Mouse (Mus musculus) stomach, postnatal 0 days (tissue): ENCODE measurements around the gene Abcc8. TPM values are rescaled to one million over a fixed set of nuclear protein-coding genes. Genes with fewer than 3 reads are reported as not detected.

Experiments used
- ATAC-seq: fragments of 200-750 bp; cut with Nextera tagmentation; 2 replicates; pipeline ENCODE4 v1.8.0; 2017; ENCODE audit not compliant: low FRiP score, low TSS enrichment
- DNase-seq: peaks from one replicate; pipeline ENCODE4 v3.0.0-alpha.2; 2016; ENCODE audit warnings: low spot score
- H3K27ac ChIP-seq: fragments of 300-500 bp; sonication (generic); replicated peaks from 2 replicates; pipeline ENCODE4 v1.5.1; 2014; ENCODE audit warnings: mild to moderate bottlenecking, control low read depth
- H3K27me3 ChIP-seq: fragments of 300-500 bp; sonication (generic); 2 replicates; pipeline ENCODE4 v1.6.1; 2014; ENCODE audit warnings: low read length; ENCODE audit not compliant: control insufficient read depth, insufficient read depth
- H3K36me3 ChIP-seq: fragments of 300-500 bp; sonication (generic); 2 replicates; pipeline ENCODE4 v1.6.1; 2014; ENCODE audit warnings: low read length, mixed read lengths; ENCODE audit not compliant: control insufficient read depth, insufficient read depth
- H3K4me1 ChIP-seq: fragments of 300-500 bp; sonication (generic); replicated peaks from 2 replicates; pipeline ENCODE4 v1.6.1; 2014; ENCODE audit warnings: antibody characterized with exemption; ENCODE audit not compliant: control insufficient read depth, insufficient read depth
- H3K4me2 ChIP-seq: fragments of 300-500 bp; sonication (generic); replicated peaks from 2 replicates; pipeline ENCODE4 v1.6.1; 2014; ENCODE audit warnings: low read depth, mild to moderate bottlenecking, control low read depth, moderate library complexity
- H3K4me3 ChIP-seq: fragments of 300-500 bp; sonication (generic); 2 replicates; pipeline ENCODE4 v1.5.1; 2014; ENCODE audit warnings: low read depth, low read length, control low read depth
- H3K9ac ChIP-seq: fragments of 300-500 bp; sonication (generic); 2 replicates; pipeline ENCODE4 v1.6.1; 2014; ENCODE audit warnings: mild to moderate bottlenecking, low read length, control low read depth, mixed read lengths
- H3K9me3 ChIP-seq: fragments of 300-500 bp; sonication (generic); 2 replicates; pipeline ENCODE4 v1.6.1; 2016; ENCODE audit warnings: low read length; ENCODE audit not compliant: control insufficient read depth
- CTCF ChIP-seq: IDR thresholded peaks from 2 replicates; pipeline ENCODE4 v1.5.1; 2016; ENCODE audit warnings: antibody characterized with exemption, low read depth, mild to moderate bottlenecking, moderate library complexity
- EP300 ChIP-seq: optimal IDR thresholded peaks from 2 replicates; pipeline ENCODE3; 2016; ENCODE audit warnings: antibody characterized with exemption
- WGBS: fragments of 180-500 bp; shearing (Covaris S2); extraction: QIAGEN DNeasy Blood & Tissue Kit; methylation state at CpG from one replicate; pipeline ENCODE4 v1.1.7; 2014; 5-methylcytosine and 5-hydroxymethylcytosine counted together
- polyA plus RNA-seq: library from polyadenylated mRNA; unstranded; fragments of >200 nt; fragmentation: Nextera tagmentation; extraction: Ambion mirVana; gene quantifications from 2 replicates; pipeline ENCODE4 v1.2.1, GENCODE M21; 2015

Gene Abcc8
- polyA plus RNA-seq, 1 experiment from 2014 or later, result 3.6 TPM

DNA sequence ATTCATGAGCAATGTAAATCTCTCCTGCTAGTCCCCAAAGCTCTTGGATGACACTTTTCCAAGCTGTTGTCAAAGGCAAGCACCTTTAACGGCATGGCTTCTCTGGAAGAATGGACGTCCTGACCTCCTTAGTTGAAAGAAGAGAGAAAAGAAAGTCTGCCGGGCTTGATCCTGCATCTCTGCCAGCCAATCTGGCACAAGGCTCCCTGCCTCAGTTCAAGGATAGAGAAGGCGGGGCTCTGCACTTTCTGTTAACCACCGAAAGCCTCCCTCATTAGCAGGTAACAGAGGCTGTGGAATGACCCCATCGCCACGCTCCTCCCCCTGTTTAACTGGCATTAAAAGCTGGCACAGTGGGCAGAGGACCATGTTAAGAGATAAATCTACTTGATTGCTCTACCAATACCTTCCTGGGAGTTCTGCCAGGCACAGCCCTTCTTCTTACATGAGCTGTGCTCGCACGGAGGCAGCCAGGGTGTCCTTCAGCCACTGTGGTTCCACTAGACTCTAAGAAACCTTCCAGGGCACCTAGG lies 26.9 kb downstream of the Abcc8 start:
- Histone ChIP-seq H3K4me2 (no peak overlapping the region), H3K27ac (no peak overlapping the region), H3K27me3 (no peaks in the 10 kb centered on the region), H3K9ac (no peak overlapping the region), H3K9me3 (no peaks in the 10 kb centered on the region), H3K36me3 (no peaks in the 10 kb centered on the region), H3K4me1 (no peaks in the 10 kb centered on the region), H3K4me3 (no peak overlapping the region)
- 64% methylated on average over 9 of the region's 9 CpGs for WGBS
- DNase-seq (no peak), ATAC-seq (no peak)
- TF ChIP-seq CTCF (no peak), EP300 (no peak)

DNA sequence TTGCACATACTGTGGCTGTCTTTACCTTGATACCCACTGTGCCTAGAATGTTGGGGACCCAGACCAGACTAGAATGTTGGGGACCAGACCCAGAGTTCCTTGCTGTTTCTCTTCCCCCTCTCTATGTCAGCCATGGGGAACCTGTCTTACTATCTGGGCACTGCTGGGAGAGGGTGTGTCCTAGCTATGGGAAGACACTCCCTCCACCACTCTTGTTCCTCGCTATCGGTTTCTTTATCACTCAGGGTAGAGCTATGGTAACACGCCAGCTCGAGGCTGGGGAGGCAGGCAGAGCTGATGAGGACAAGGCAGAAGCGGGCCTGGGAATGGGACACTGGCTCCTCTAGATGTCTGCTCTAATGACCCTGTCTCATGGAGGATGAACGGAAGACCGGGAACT lies 32.4 kb downstream of the Abcc8 start:
- no peaks in the 10 kb centered on the region for H3K4me1 ChIP-seq
- TF ChIP-seq EP300 (no peak), CTCF (no peak)
- no peaks in the 10 kb centered on the region for H3K9me3 ChIP-seq
- H3K4me3 ChIP-seq, result no peak overlapping the region
- H3K27me3 ChIP-seq, result no peaks in the 10 kb centered on the region
- H3K9ac ChIP-seq, result no peak overlapping the region
- H3K27ac ChIP-seq, result no peak overlapping the region
- 63% methylated on average over 7 of the region's 7 CpGs for WGBS
- ATAC-seq (peak; percentile 68; the same call in 1 of the 2 replicates), DNase-seq (peak; percentile 44)
- no peak overlapping the region for H3K4me2 ChIP-seq
- no peaks in the 10 kb centered on the region for H3K36me3 ChIP-seq

DNA sequence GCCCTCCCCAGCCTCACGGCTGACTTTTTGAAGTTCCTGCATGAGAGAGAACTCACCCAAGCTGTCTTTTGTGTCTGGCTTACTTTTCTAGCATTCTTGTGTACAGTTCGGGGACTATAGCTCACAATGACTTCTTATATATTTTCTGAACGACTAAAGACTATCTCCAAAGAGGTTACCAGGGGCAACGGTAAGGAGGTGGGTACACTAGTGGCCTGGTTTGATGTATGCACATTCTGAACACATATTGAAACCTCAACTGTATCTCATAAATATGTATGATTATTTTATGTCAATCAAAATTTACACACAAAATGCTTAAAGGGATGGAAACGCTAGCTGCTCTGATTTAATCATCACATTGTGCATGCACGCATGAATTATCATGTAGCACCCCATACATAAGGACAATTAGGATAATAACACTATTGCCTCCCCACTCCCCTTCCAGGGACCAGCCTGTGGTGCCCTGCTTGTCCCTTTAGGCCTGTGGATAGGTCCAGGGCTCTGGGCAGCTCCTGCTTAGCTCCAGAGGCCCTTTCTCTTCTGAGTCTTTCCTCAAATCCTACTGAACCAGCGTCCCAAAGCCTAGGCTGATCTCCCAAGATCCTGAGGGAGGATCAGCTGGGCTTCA lies 33.0 kb downstream of the Abcc8 start:
- Histone ChIP-seq H3K9ac (no peak overlapping the region), H3K4me3 (no peak overlapping the region), H3K36me3 (no peaks in the 10 kb centered on the region), H3K27me3 (no peaks in the 10 kb centered on the region), H3K27ac (no peak overlapping the region), H3K4me1 (no peaks in the 10 kb centered on the region), H3K9me3 (no peaks in the 10 kb centered on the region), H3K4me2 (no peak overlapping the region)
- DNase-seq (no peak), ATAC-seq (no peak)
- 81% methylated on average over 7 of the region's 7 CpGs for WGBS
- TF ChIP-seq CTCF (no peak), EP300 (no peak)

DNA sequence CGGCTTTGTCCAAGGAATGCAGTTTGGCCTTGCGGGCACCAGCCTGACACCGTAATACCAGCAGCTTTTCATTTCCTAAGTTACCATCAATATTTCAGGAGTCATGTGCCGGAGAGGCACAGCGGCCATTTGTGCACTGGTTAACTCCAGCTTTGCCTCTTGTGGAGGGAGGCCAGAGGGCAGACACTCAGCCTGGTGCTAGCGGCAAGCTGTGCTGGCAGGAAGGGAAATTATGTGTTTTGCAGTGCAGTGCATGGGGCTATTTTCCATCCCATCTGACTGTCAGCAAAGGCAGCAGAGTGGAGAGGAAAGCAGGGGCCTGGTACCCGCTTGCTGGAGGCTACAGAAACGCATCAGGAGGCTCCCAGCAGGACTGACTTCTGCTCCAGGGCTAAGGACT lies 35.8 kb downstream of the Abcc8 start:
- DNase-seq, result no peak
- TF ChIP-seq EP300 (no peak), CTCF (no peak)
- H3K4me2 ChIP-seq, result no peak overlapping the region
- H3K9me3 ChIP-seq, result no peaks in the 10 kb centered on the region
- H3K27ac ChIP-seq, result no peak overlapping the region
- no peak for ATAC-seq
- H3K27me3 ChIP-seq, result no peaks in the 10 kb centered on the region
- H3K36me3 ChIP-seq, result no peaks in the 10 kb centered on the region
- no peaks in the 10 kb centered on the region for H3K4me1 ChIP-seq
- no peak overlapping the region for H3K4me3 ChIP-seq
- WGBS, result 73% methylated on average over 8 of the region's 8 CpGs
- no peak overlapping the region for H3K9ac ChIP-seq

GRCm38 (mm10) chr7:46138329-46138930 lies 41.4 kb downstream of the Abcc8 start:
- 25% methylated on average over 7 of the region's 7 CpGs for WGBS
- no peak overlapping the region for H3K9ac ChIP-seq
- DNase-seq (no peak), ATAC-seq (peak; percentile 48; the same call in 1 of the 2 replicates)
- TF ChIP-seq CTCF, result no peak
- no peaks in the 10 kb centered on the region for H3K36me3 ChIP-seq
- H3K4me1 ChIP-seq, result no peaks in the 10 kb centered on the region
- H3K27me3 ChIP-seq, result no peaks in the 10 kb centered on the region
- no peaks in the 10 kb centered on the region for H3K9me3 ChIP-seq
- H3K27ac ChIP-seq, result no peak overlapping the region
- H3K4me2 ChIP-seq, result no peak overlapping the region
- H3K4me3 ChIP-seq, result no peak overlapping the region

- peak; percentile 33 for ATAC-seq
- 30% methylated on average over 7 of the region's 7 CpGs for WGBS
- Histone ChIP-seq H3K27me3 (no peaks in the 10 kb centered on the region), H3K9ac (0 out of 2 replicates have a peak overlapping the region, but pooled peaks have one; percentile 27), H3K9me3 (no peaks in the 10 kb centered on the region), H3K36me3 (no peaks in the 10 kb centered on the region), H3K27ac (no peak overlapping the region; the same call in 1 of the 2 replicates), H3K4me1 (no peaks in the 10 kb centered on the region), H3K4me3 (no peak overlapping the region), H3K4me2 (no peak overlapping the region)
- peak; percentile 46 for TF ChIP-seq CTCF
- no peak for TF ChIP-seq EP300
- DNase-seq, result peak; percentile 60
These were observed 46.0 kb downstream of the Abcc8 start for GRCm38 (mm10) chr7:46133858-46134257.
